Mouse (Mus musculus) lung, embryonic 14.5 days (tissue): ENCODE results near the gene Samd4b. TPM values are rescaled to one million over a fixed set of nuclear protein-coding genes. Genes with fewer than 3 reads are reported as not detected.

Experiments
- ATAC-seq: fragments of 200-750 bp; cut with Nextera tagmentation; 2 replicates; pipeline ENCODE4 v1.8.0; 2017; ENCODE audit warnings: mild to moderate bottlenecking, moderate TSS enrichment, moderate library complexity; ENCODE audit not compliant: insufficient read depth
- DNase-seq: peaks from one replicate; pipeline ENCODE4 v3.0.0-alpha.2; 2015
- H3K27ac ChIP-seq: fragments of 300-500 bp; sonication (generic); 2 replicates; pipeline ENCODE4 v1.5.1; 2014; ENCODE audit warnings: low read depth, mild to moderate bottlenecking, moderate library complexity
- H3K27me3 ChIP-seq: fragments of 300-500 bp; sonication (generic); 2 replicates; pipeline ENCODE4 v1.6.1; 2014; ENCODE audit warnings: low read length, control low read depth; ENCODE audit not compliant: insufficient read depth
- H3K36me3 ChIP-seq: fragments of 300-500 bp; sonication (generic); 2 replicates; pipeline ENCODE4 v1.6.1; 2014; ENCODE audit warnings: control low read depth; ENCODE audit not compliant: insufficient read depth
- H3K4me1 ChIP-seq: fragments of 300-500 bp; sonication (generic); 2 replicates; pipeline ENCODE4 v1.6.1; 2014; ENCODE audit warnings: antibody characterized with exemption, control low read depth; ENCODE audit not compliant: insufficient read depth
- H3K4me2 ChIP-seq: fragments of 300-500 bp; sonication (generic); 2 replicates; pipeline ENCODE4 v1.6.1; 2014; ENCODE audit warnings: mild to moderate bottlenecking
- H3K4me3 ChIP-seq: fragments of 300-500 bp; sonication (generic); 2 replicates; pipeline ENCODE4 v1.5.1; 2014; ENCODE audit warnings: low read depth, low read length
- H3K9ac ChIP-seq: fragments of 300-500 bp; sonication (generic); 2 replicates; pipeline ENCODE4 v1.6.1; 2014
- H3K9me3 ChIP-seq: fragments of 300-500 bp; sonication (generic); 2 replicates; pipeline ENCODE4 v1.6.1; 2016; ENCODE audit warnings: low read depth, low read length, control low read depth
- CTCF ChIP-seq: IDR thresholded peaks from 2 replicates; pipeline ENCODE4 v1.5.1; 2016; ENCODE audit warnings: antibody characterized with exemption, low read depth
- WGBS: fragments of 180-500 bp; shearing (Covaris S2); extraction: QIAGEN DNeasy Blood & Tissue Kit; methylation state at CpG from one replicate; pipeline ENCODE4 v1.1.7; 2014; 5-methylcytosine and 5-hydroxymethylcytosine counted together
- polyA plus RNA-seq: library from polyadenylated mRNA; unstranded; fragments of >200 nt; fragmentation: Nextera tagmentation; extraction: Ambion mirVana; gene quantifications from 2 replicates; pipeline ENCODE4 v1.2.1, GENCODE M21; 2014

Samd4b gene
- 27.9 and 34.0 TPM in 2 replicates for polyA plus RNA-seq

- DNase-seq (peak; percentile 99), ATAC-seq (peak; percentile 88)
- Histone ChIP-seq H3K4me2 (peak within 1 kb of the TSS; percentile 85), H3K4me3 (peak within 1 kb of the TSS; percentile 64), H3K27me3 (no peaks in the 10 kb centered on the region), H3K36me3 (peaks cover 5% of the 10 kb centered on the region; the same call in 1 of the 2 replicates), H3K27ac (peak within 1 kb of the TSS; percentile 79), H3K4me1 (peaks cover 28% of the 10 kb centered on the region), H3K9ac (peak within 1 kb of the TSS; percentile 69), H3K9me3 (no peaks in the 10 kb centered on the region)
- peak; percentile 39 for TF ChIP-seq CTCF
- under 1% methylated on average over 65 of the region's 66 CpGs for WGBS
These were observed at the start of gene Samd4b, which contains the start of gene Pak4 for GRCm38 (mm10) chr7:28597642-28598446. TSS of gene Samd4b (minus strand) at chr7:28598144. TSS of gene Pak4 (minus strand) at chr7:28598185.

- Histone ChIP-seq H3K27ac (no peak overlapping the region), H3K36me3 (no peaks in the 10 kb centered on the region)
- 41% methylated on average over 7 of the region's 7 CpGs for WGBS
These were observed 49.1 kb upstream of the Samd4b start for GRCm38 (mm10) chr7:28647016-28647415.

DNA sequence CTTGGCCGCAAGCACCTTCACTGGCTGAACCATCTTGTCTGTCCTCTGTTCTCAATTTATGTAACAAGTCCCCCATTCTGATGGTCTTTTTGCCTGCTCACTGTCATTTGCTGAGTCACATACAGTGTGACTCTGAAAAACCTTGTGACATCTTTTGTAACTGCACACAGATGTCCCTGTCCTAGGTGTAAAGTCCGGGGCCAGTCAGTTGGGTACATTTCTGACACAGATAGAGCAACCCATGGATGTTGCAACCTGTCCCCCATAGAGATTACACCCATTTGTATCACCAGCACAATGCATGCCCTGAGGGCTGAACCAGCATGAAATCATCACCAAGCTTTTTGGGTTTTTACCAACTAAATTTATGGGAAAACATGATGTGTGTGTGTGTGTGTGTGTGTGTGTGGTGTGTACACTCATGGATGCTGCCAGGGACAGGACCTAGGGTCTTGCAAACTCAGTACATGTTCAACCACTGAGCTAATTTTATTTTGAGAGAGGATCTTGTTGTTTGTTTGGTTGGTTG is 48.1 kb upstream of the Samd4b start:
- Histone ChIP-seq H3K4me1 (no peaks in the 10 kb centered on the region), H3K4me3 (no peak overlapping the region), H3K9ac (no peak overlapping the region), H3K9me3 (no peaks in the 10 kb centered on the region), H3K4me2 (no peak overlapping the region), H3K27me3 (no peaks in the 10 kb centered on the region), H3K36me3 (no peaks in the 10 kb centered on the region), H3K27ac (no peak overlapping the region)
- no peak for TF ChIP-seq CTCF
- ATAC-seq (no peak), DNase-seq (no peak)
- whole genome bisulfite sequencing: 77% methylated on average over 2 of the region's 2 CpGs

More at GRCm38 (mm10) chr7:28647016-28647415, 49.1 kb upstream of the Samd4b start:
- no peak overlapping the region for H3K9ac ChIP-seq
- peak; percentile 42 for TF ChIP-seq CTCF
- H3K27me3 ChIP-seq: no peaks in the 10 kb centered on the region
- DNase-seq (peak; percentile 46), ATAC-seq (no peak)
- H3K9me3 ChIP-seq: no peaks in the 10 kb centered on the region
- H3K4me1 ChIP-seq: no peaks in the 10 kb centered on the region
- no peak overlapping the region for H3K4me3 ChIP-seq
- H3K4me2 ChIP-seq: no peak overlapping the region

DNA sequence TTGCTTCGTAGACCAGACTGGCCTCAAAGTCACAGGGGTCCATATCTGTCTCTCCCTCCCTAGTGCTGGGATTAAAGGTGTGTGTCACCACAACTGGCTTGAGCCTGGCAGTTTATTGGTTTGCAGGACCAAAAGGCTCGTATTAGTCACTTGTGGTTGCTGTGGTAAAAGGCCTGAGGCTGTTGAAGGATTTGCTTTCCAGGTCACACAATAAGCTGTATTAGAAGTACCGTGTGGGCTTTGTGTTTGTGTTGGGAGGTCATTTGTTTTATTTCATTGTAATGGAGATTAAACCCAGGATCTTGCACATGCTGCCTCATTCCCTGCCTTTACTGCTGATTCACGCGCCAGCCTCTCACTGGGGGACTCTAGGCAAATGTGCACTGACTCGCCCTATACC is 47.4 kb upstream of the Samd4b start:
- no peaks in the 10 kb centered on the region for H3K9me3 ChIP-seq
- WGBS: 76% methylated on average over 6 of the region's 6 CpGs

DNA sequence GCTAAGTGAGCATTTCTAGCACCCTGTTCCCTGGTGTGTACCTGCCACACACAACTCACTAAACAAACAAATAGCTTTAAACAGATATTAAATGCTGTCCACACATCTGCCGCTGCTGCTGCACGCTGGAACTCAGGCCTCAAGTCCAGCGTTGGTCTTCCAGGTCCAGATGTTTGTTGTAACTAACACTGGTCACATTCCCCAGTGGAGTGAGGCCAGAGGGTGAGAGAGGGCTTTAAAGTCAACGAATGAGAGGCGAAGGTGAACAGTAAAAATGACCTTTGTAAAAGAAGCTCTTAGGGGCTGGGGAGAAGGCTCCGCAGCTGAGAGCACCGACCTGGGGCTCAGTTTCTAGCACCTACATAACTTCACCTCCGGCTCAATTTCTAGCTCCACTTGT is 43.6 kb upstream of the Samd4b start:
- 16% methylated on average over 8 of the region's 8 CpGs for WGBS
- ATAC-seq: no peak
- H3K9me3 ChIP-seq: no peaks in the 10 kb centered on the region
- DNase-seq: peak; percentile 51
- TF ChIP-seq CTCF: no peak
- H3K27ac ChIP-seq: no peak overlapping the region
- H3K4me2 ChIP-seq: no peak overlapping the region
- no peak overlapping the region for H3K9ac ChIP-seq
- H3K27me3 ChIP-seq: no peaks in the 10 kb centered on the region
- no peaks in the 10 kb centered on the region for H3K4me1 ChIP-seq
- no peaks in the 10 kb centered on the region for H3K36me3 ChIP-seq
- H3K4me3 ChIP-seq: no peak overlapping the region

More for the DNA sequence above, 47.4 kb upstream of the Samd4b start:
- H3K36me3 ChIP-seq: no peaks in the 10 kb centered on the region
- no peak overlapping the region for H3K9ac ChIP-seq
- no peak overlapping the region for H3K4me2 ChIP-seq
- no peaks in the 10 kb centered on the region for H3K27me3 ChIP-seq
- H3K4me1 ChIP-seq: no peaks in the 10 kb centered on the region
- H3K4me3 ChIP-seq: no peak overlapping the region
- DNase-seq (no peak), ATAC-seq (no peak)
- no peak for TF ChIP-seq CTCF
- H3K27ac ChIP-seq: no peak overlapping the region

DNA sequence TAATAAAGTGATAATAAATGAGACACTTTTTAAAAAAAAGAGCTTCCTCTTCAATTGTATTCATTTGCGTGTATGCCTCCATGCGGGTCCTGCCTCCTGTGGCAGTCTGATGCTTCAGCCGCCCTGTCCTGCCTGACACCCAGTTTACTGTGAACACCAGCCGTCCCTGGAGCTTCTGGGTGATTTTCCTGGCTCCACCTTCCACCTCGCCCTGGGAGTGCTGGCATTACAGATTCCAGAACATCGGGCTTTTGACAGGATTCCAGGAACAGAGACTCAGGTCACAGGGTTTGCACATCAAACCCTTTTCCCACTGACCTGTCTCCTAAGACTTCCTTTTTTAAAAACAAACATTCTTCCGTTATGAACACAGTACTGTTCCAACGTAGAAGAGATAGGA is 39.6 kb upstream of the Samd4b start:
- H3K27me3 ChIP-seq: no peaks in the 10 kb centered on the region
- DNase-seq (no peak), ATAC-seq (no peak)
- H3K4me3 ChIP-seq: no peak overlapping the region
- H3K9ac ChIP-seq: no peak overlapping the region
- no peak for TF ChIP-seq CTCF
- 3% methylated on average over 8 of the region's 8 CpGs for WGBS
- H3K4me1 ChIP-seq: no peaks in the 10 kb centered on the region
- H3K36me3 ChIP-seq: no peaks in the 10 kb centered on the region
- no peak overlapping the region for H3K4me2 ChIP-seq
- no peak overlapping the region for H3K27ac ChIP-seq
- H3K9me3 ChIP-seq: no peaks in the 10 kb centered on the region

DNA sequence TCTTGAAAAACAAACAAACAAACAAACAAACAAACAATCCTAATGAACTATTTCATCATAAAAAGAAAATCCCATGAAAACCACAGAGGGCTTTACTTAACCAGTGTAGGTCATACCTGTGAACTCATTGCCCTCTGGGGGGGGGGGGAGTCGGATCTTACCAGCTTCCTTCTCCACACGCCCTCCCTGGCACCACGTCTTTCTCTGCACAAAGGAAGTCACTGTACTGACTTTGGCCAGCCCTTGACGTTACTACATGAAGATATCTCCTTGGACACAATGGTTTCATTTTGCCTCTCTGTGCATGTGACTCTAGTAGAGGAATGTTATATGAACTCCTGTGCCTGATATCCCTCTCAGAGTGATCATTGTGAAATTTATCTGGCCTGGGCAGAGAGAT is 36.2 kb upstream of the Samd4b start:
- ATAC-seq (no peak), DNase-seq (peak; percentile 7)
- 46% methylated on average over 4 of the region's 4 CpGs for WGBS
- TF ChIP-seq CTCF: no peak
- H3K4me2 ChIP-seq: no peak overlapping the region
- no peaks in the 10 kb centered on the region for H3K9me3 ChIP-seq
- H3K4me1 ChIP-seq: no peaks in the 10 kb centered on the region
- no peak overlapping the region for H3K4me3 ChIP-seq
- H3K36me3 ChIP-seq: no peaks in the 10 kb centered on the region
- H3K9ac ChIP-seq: no peak overlapping the region
- H3K27me3 ChIP-seq: peaks cover 27% of the 10 kb centered on the region
- no peak overlapping the region for H3K27ac ChIP-seq
